Mouse (Mus musculus): ENCODE measurements around the gene Vsir.

Gene Vsir

GRCm38 (mm10) chr10:60346701-60347405 is at the start of gene Vsir:
Gene Vsir (plus strand): TSS chr10:60346851.
- peak; percentile 37 to 53 for DNase-seq (ENCODE audit: low spot score in 2 of 2)

- DNase-seq (ENCODE audit: low spot score in 2 of 2): no peak
These were observed 47.0 kb upstream of the Vsir start for GRCm38 (mm10) chr10:60299636-60300035.

GRCm38 (mm10) chr10:60303419-60303818 is 43.2 kb upstream of the Vsir start:
- no peak for DNase-seq (ENCODE audit: low spot score in 2 of 2)

- peak; percentile 79 to 80 for DNase-seq (ENCODE audit: low spot score in 2 of 2)
These were observed 41.6 kb upstream of the Vsir start for GRCm38 (mm10) chr10:60304854-60305628.

- DNase-seq (ENCODE audit: low spot score in 2 of 2): no peak
These were observed 36.0 kb upstream of the Vsir start for GRCm38 (mm10) chr10:60310629-60311028.

- no peak for DNase-seq (ENCODE audit: low spot score in 2 of 2)
These were observed 33.0 kb upstream of the Vsir start for GRCm38 (mm10) chr10:60313606-60314005.

- DNase-seq (ENCODE audit: low spot score in 2 of 2): no peak
These were observed 30.5 kb upstream of the Vsir start for GRCm38 (mm10) chr10:60316166-60316565.

GRCm38 (mm10) chr10:60328963-60329650 is 17.5 kb upstream of the Vsir start:
- peak in 1 of 2 experiments; percentile 17 for DNase-seq (ENCODE audit: low spot score in 2 of 2)

- DNase-seq (ENCODE audit: low spot score in 2 of 2): no peak
These were observed 12.1 kb upstream of the Vsir start for GRCm38 (mm10) chr10:60334583-60334982.

GRCm38 (mm10) chr10:60335021-60335420 is 11.6 kb upstream of the Vsir start:
- no peak for DNase-seq (ENCODE audit: low spot score in 2 of 2)

GRCm38 (mm10) chr10:60341528-60341927 is 5.1 kb upstream of the Vsir start:
- DNase-seq (ENCODE audit: low spot score in 2 of 2): no peak

GRCm38 (mm10) chr10:60344111-60344510 is 2.5 kb upstream of the Vsir start:
- DNase-seq (ENCODE audit: low spot score in 2 of 2): no peak

- no peak for DNase-seq (ENCODE audit: low spot score in 2 of 2)
These were observed 595 bp upstream of the Vsir start for GRCm38 (mm10) chr10:60346056-60346455.

- no peak for DNase-seq (ENCODE audit: low spot score in 2 of 2)
These were observed 1.3 kb downstream of the Vsir start for GRCm38 (mm10) chr10:60347768-60348610.

- DNase-seq (ENCODE audit: low spot score in 2 of 2): no peak
These were observed 2.4 kb downstream of the Vsir start for GRCm38 (mm10) chr10:60349056-60349455.

- no peak for DNase-seq (ENCODE audit: low spot score in 2 of 2)
These were observed 3.0 kb downstream of the Vsir start for GRCm38 (mm10) chr10:60349644-60350043.

- DNase-seq (ENCODE audit: low spot score in 2 of 2): no peak
These were observed 3.6 kb downstream of the Vsir start for GRCm38 (mm10) chr10:60350077-60350804.

- peak; percentile 76 to 80 for DNase-seq (ENCODE audit: low spot score in 2 of 2)
These were observed 4.1 kb downstream of the Vsir start for GRCm38 (mm10) chr10:60350805-60351167.

GRCm38 (mm10) chr10:60351248-60351647 is 4.6 kb downstream of the Vsir start:
- no peak for DNase-seq (ENCODE audit: low spot score in 2 of 2)

- DNase-seq (ENCODE audit: low spot score in 2 of 2): no peak
These were observed 5.3 kb downstream of the Vsir start for GRCm38 (mm10) chr10:60351761-60352455.

Measured in right cerebral cortex, adult 2 months (tissue).